Mouse (Mus musculus) neural tube, embryonic 11.5 days (tissue): ENCODE measurements around the gene Ptms. TPM values are rescaled to one million over a fixed set of nuclear protein-coding genes. Genes with fewer than 3 reads are reported as not detected.
A peak's percentile ranks its signal among the peaks of the same experiment; 100 is the strongest.

Source experiments
- ATAC-seq: fragments of 200-750 bp; cut with Nextera tagmentation; 2 replicates; pipeline ENCODE4 v1.8.0; 2017; ENCODE audit warnings: moderate number of reproducible peaks, mild to moderate bottlenecking, moderate TSS enrichment, moderate library complexity; ENCODE audit not compliant: insufficient read depth, low FRiP score, low TSS enrichment
- DNase-seq: peaks from one replicate; pipeline ENCODE4 v3.0.0-alpha.2; 2015; ENCODE audit warnings: low spot score
- H3K27ac ChIP-seq: fragments of 300-500 bp; sonication (generic); 2 replicates; pipeline ENCODE4 v1.5.1; 2014; ENCODE audit warnings: low read depth, mild to moderate bottlenecking, low read length
- H3K27me3 ChIP-seq: fragments of 300-500 bp; sonication (generic); 2 replicates; pipeline ENCODE4 v1.6.1; 2014; ENCODE audit warnings: mild to moderate bottlenecking, low read length, mixed read lengths; ENCODE audit not compliant: control insufficient read depth, insufficient read depth
- H3K36me3 ChIP-seq: fragments of 300-500 bp; sonication (generic); 2 replicates; pipeline ENCODE4 v1.6.1; 2014; ENCODE audit warnings: mild to moderate bottlenecking, low read length, moderate library complexity, mixed read lengths; ENCODE audit not compliant: control insufficient read depth, insufficient read depth
- H3K4me1 ChIP-seq: fragments of 300-500 bp; sonication (generic); 2 replicates; pipeline ENCODE4 v1.6.1; 2014; ENCODE audit warnings: low read length, mixed read lengths; ENCODE audit not compliant: control insufficient read depth, insufficient read depth
- H3K4me2 ChIP-seq: fragments of 300-500 bp; sonication (generic); 2 replicates; pipeline ENCODE4 v1.6.1; 2014; ENCODE audit warnings: low read depth, mild to moderate bottlenecking, moderate library complexity
- H3K4me3 ChIP-seq: fragments of 300-500 bp; sonication (generic); 2 replicates; pipeline ENCODE4 v1.5.1; 2014; ENCODE audit warnings: low read depth, low read length
- H3K9ac ChIP-seq: fragments of 300-500 bp; sonication (generic); 2 replicates; pipeline ENCODE4 v1.6.1; 2014; ENCODE audit warnings: mild to moderate bottlenecking, low read length
- H3K9me3 ChIP-seq: fragments of 300-500 bp; sonication (generic); 2 replicates; pipeline ENCODE4 v1.6.1; 2016; ENCODE audit warnings: low read length; ENCODE audit not compliant: control insufficient read depth
- WGBS: fragments of 180-500 bp; shearing (Covaris S2); extraction: QIAGEN DNeasy Blood & Tissue Kit; methylation state at CpG from one replicate; pipeline ENCODE4 v1.1.7; 2014; 5-methylcytosine and 5-hydroxymethylcytosine counted together
- polyA plus RNA-seq: library from polyadenylated mRNA; unstranded; fragments of >200 nt; fragmentation: Nextera tagmentation; extraction: Ambion mirVana; gene quantifications from 2 replicates; pipeline ENCODE4 v1.2.1, GENCODE M21; 2014

Ptms gene
- polyA plus RNA-seq, 1 experiment from 2014 or later: 345 TPM

- H3K4me1 ChIP-seq: peaks cover 14% of the 10 kb centered on the region
- H3K9me3 ChIP-seq: no peaks in the 10 kb centered on the region
- H3K4me2 ChIP-seq: no peak overlapping the region; the same call in 1 of the 2 replicates
- no peaks in the 10 kb centered on the region for H3K27me3 ChIP-seq
- DNase-seq (no peak), ATAC-seq (no peak)
- no peak overlapping the region for H3K9ac ChIP-seq
- H3K36me3 ChIP-seq: peaks cover 19% of the 10 kb centered on the region
- no peak overlapping the region for H3K4me3 ChIP-seq
- no peak overlapping the region for H3K27ac ChIP-seq
- WGBS: 93% methylated on average over 3 of the region's 3 CpGs
Measured at GRCm38 (mm10) chr6:124933127-124933526, 13.2 kb upstream of the Ptms start.

GRCm38 (mm10) chr6:124932314-124932695 lies 12.4 kb upstream of the Ptms start:
- no peaks in the 10 kb centered on the region for H3K27me3 ChIP-seq
- H3K4me1 ChIP-seq: peaks cover 14% of the 10 kb centered on the region
- H3K4me2 ChIP-seq: peak overlapping the region; percentile 94
- H3K9ac ChIP-seq: peak overlapping the region; percentile 96
- peak overlapping the region; percentile 87; the same call in 1 of the 2 replicates for H3K27ac ChIP-seq
- 54% methylated on average over 12 of the region's 12 CpGs for WGBS
- no peaks in the 10 kb centered on the region for H3K9me3 ChIP-seq
- DNase-seq: no peak
- H3K4me3 ChIP-seq: peak overlapping the region; percentile 97
- ATAC-seq: no peak
- H3K36me3 ChIP-seq: peaks cover 18% of the 10 kb centered on the region

GRCm38 (mm10) chr6:124931525-124932313 lies 11.8 kb upstream of the Ptms start:
- Histone ChIP-seq H3K36me3 (peaks cover 18% of the 10 kb centered on the region), H3K27ac (peak overlapping the region; percentile 87), H3K4me1 (peaks cover 14% of the 10 kb centered on the region), H3K27me3 (no peaks in the 10 kb centered on the region), H3K4me2 (peak overlapping the region; percentile 94), H3K9ac (peak overlapping the region; percentile 96), H3K9me3 (no peaks in the 10 kb centered on the region), H3K4me3 (peak overlapping the region; percentile 97)
- 2% methylated on average over 48 of the region's 48 CpGs for WGBS
- DNase-seq (peak; percentile 56), ATAC-seq (peak; percentile 73)

GRCm38 (mm10) chr6:124930754-124931524 lies 11.0 kb upstream of the Ptms start, which contains the start of gene Mlf2:
Mlf2 (plus strand) TSS chr6:124931386.
- Histone ChIP-seq H3K27me3 (no peaks in the 10 kb centered on the region), H3K9me3 (no peaks in the 10 kb centered on the region), H3K4me2 (peak within 1 kb of the TSS; percentile 94), H3K36me3 (peaks cover 14% of the 10 kb centered on the region), H3K27ac (peak within 1 kb of the TSS; percentile 87), H3K4me1 (peaks cover 14% of the 10 kb centered on the region), H3K4me3 (peak within 1 kb of the TSS; percentile 97), H3K9ac (peak within 1 kb of the TSS; percentile 96)
- DNase-seq: peak; percentile 99
- peak; percentile 89 for ATAC-seq
- 0% methylated on average over 38 of the region's 64 CpGs for WGBS

GRCm38 (mm10) chr6:124930231-124930630 lies 10.3 kb upstream of the Ptms start:
- 60% methylated on average over 1 of the region's 1 CpGs for WGBS
- no peaks in the 10 kb centered on the region for H3K27me3 ChIP-seq
- H3K9ac ChIP-seq: peak overlapping the region; percentile 96
- peaks cover 14% of the 10 kb centered on the region for H3K36me3 ChIP-seq
- peak overlapping the region; percentile 94 for H3K4me2 ChIP-seq
- no peak for DNase-seq
- ATAC-seq: no peak
- peak overlapping the region; percentile 97 for H3K4me3 ChIP-seq
- peak overlapping the region; percentile 87 for H3K27ac ChIP-seq
- H3K9me3 ChIP-seq: no peaks in the 10 kb centered on the region
- peaks cover 16% of the 10 kb centered on the region for H3K4me1 ChIP-seq

- WGBS: 63% methylated on average over 5 of the region's 5 CpGs
- DNase-seq (no peak), ATAC-seq (no peak)
- no peak overlapping the region for H3K9ac ChIP-seq
- H3K4me3 ChIP-seq: no peak overlapping the region
- no peak overlapping the region for H3K4me2 ChIP-seq
- no peaks in the 10 kb centered on the region for H3K27me3 ChIP-seq
- no peaks in the 10 kb centered on the region for H3K9me3 ChIP-seq
- no peak overlapping the region for H3K27ac ChIP-seq
- H3K4me1 ChIP-seq: peaks cover 14% of the 10 kb centered on the region
- no peaks in the 10 kb centered on the region for H3K36me3 ChIP-seq
Measured at GRCm38 (mm10) chr6:124925941-124926340, 6.0 kb upstream of the Ptms start.

GRCm38 (mm10) chr6:124925173-124925793 lies 5.4 kb upstream of the Ptms start:
- no peak for DNase-seq

GRCm38 (mm10) chr6:124921539-124921938 lies 1.6 kb upstream of the Ptms start:
- DNase-seq: no peak
- whole genome bisulfite sequencing: 63% methylated on average over 4 of the region's 4 CpGs
- peaks cover 23% of the 10 kb centered on the region for H3K4me1 ChIP-seq
- H3K4me3 ChIP-seq: no peak overlapping the region
- H3K27me3 ChIP-seq: no peaks in the 10 kb centered on the region
- no peak overlapping the region for H3K9ac ChIP-seq
- H3K9me3 ChIP-seq: no peaks in the 10 kb centered on the region
- no peaks in the 10 kb centered on the region for H3K36me3 ChIP-seq
- peak overlapping the region; percentile 97; the same call in 1 of the 2 replicates for H3K27ac ChIP-seq
- ATAC-seq: no peak
- H3K4me2 ChIP-seq: no peak overlapping the region

More at GRCm38 (mm10) chr6:124925173-124925793, 5.4 kb upstream of the Ptms start:
- 35% methylated on average over 12 of the region's 12 CpGs for WGBS
- no peak for ATAC-seq
- Histone ChIP-seq H3K27me3 (no peaks in the 10 kb centered on the region), H3K27ac (no peak overlapping the region), H3K4me2 (no peak overlapping the region), H3K36me3 (no peaks in the 10 kb centered on the region), H3K4me3 (no peak overlapping the region), H3K4me1 (peaks cover 16% of the 10 kb centered on the region), H3K9ac (no peak overlapping the region), H3K9me3 (no peaks in the 10 kb centered on the region)
